Mouse (Mus musculus): Measurements from ENCODE around the gene Cnn1. TPM values are rescaled to one million over a fixed set of nuclear protein-coding genes. Genes with fewer than 3 reads are reported as not detected.
A peak's percentile ranks its signal among the peaks of the same experiment; 100 is the strongest.

Gene Cnn1
- total and polyA plus RNA-seq, 3 experiments: not detected

- dilution Hi-C loops (cut with MboI; ENCODE audit: extremely low pct_ligation_motif_present, extremely low pct_unique_long_range_greater_than_20kb, low sequenced_read_pairs): no loop called here
- in situ Hi-C loops (cut with MboI; ENCODE audit: low pct_ligation_motif_present, low pct_unique_long_range_greater_than_20kb, low sequenced_read_pairs): loop anchor here (5.0 kb wide), 1 partner anchor 45 kb away; the partner anchor contains the start of genes Gm49318 and Zfp653
- Histone ChIP-seq H3K27ac (ENCODE audit: insufficient read depth, low read depth) (no peak within 1 kb of the TSS; the same call in 1 of the 2 replicates), H3K4me3 (replicated peaks in 1 of 3; ENCODE audit: low read depth in 2 of 3, low read length in 2 of 3, poor library complexity in 1 of 3) (peak within 1 kb of the TSS; percentile 80 to 89 (median 85)), H3K4me2 (ENCODE audit: insufficient read depth, low read depth, poor library complexity, severe bottlenecking) (peak within 1 kb of the TSS; percentile 95), H3K79me2 (replicated peaks; ENCODE audit: control insufficient read depth, extremely low read depth, insufficient read depth, poor library complexity, severe bottlenecking) (peaks cover 16% of the 10 kb centered on the region), H3K27me3 (replicated peaks) (no peaks in the 10 kb centered on the region), H3K36me3 (replicated peaks in 1 of 2; ENCODE audit: control insufficient read depth in 1 of 2, insufficient read depth in 1 of 2, low read length in 1 of 2) (peaks cover 23 to 32% of the 10 kb centered on the region in 2 experiments), H3K9me3 (replicated peaks; ENCODE audit: low read length) (peaks cover 3% of the 10 kb centered on the region), H3K9ac (ENCODE audit: insufficient read depth, low read depth) (peak within 1 kb of the TSS; percentile 86), H3K4me1 (ENCODE audit: control insufficient read depth in 1 of 2, insufficient read depth in 2 of 2) (peaks cover 9 to 41% of the 10 kb centered on the region in 2 experiments)
- TF ChIP-seq CTCF (conservative IDR thresholded peaks at IDR 0.05 in 1 of 2, IDR thresholded peaks at IDR 0.05 in 1 of 2; ENCODE audit: low read depth in 2 of 2, low read length in 2 of 2) (no peak), MEF2A (IDR thresholded peaks at IDR 0.05; ENCODE audit: borderline replicate concordance, low read depth, low read length) (peak; percentile 12; the same call in 1 of the 2 replicates), JUN (IDR thresholded peaks at IDR 0.05; ENCODE audit: insufficient read depth, low read depth, low read length) (no peak), JUND (conservative IDR thresholded peaks at IDR 0.05; ENCODE audit: low read depth, low read length) (no peak), USF1 (IDR thresholded peaks at IDR 0.05; ENCODE audit: low read depth, low read length) (no peak), ZKSCAN1 (IDR thresholded peaks at IDR 0.05; ENCODE audit: borderline replicate concordance, low read depth, low read length) (no peak), BHLHE40 (IDR thresholded peaks at IDR 0.05; ENCODE audit: low read depth, low read length) (no peak), MAZ (IDR thresholded peaks at IDR 0.05; ENCODE audit: low read depth, low read length) (no peak), SMC3 (IDR thresholded peaks at IDR 0.05; ENCODE audit: low read depth, low read length) (no peak), SIN3A (IDR thresholded peaks at IDR 0.05; ENCODE audit: low read length) (peak; percentile 89), CHD2 (IDR thresholded peaks at IDR 0.05; ENCODE audit: low read length) (peak; percentile 63; the same call in 1 of the 2 replicates), ZC3H11A (IDR thresholded peaks at IDR 0.05; ENCODE audit: low read depth, low read length) (no peak), PAX5 (IDR thresholded peaks at IDR 0.05; ENCODE audit: low read length) (no peak), HCFC1 (IDR thresholded peaks at IDR 0.05; ENCODE audit: low read depth, low read length) (peak; percentile 85), CHD1 (IDR thresholded peaks at IDR 0.05; ENCODE audit: low read depth, low read length) (no peak), TBP (conservative IDR thresholded peaks at IDR 0.05; ENCODE audit: low read depth, low read length) (peak; percentile 89), ETS1 (conservative IDR thresholded peaks at IDR 0.05; ENCODE audit: low read depth, low read length) (no peak), EP300 (IDR thresholded peaks at IDR 0.05; ENCODE audit: low read length) (no peak), NRF1 (IDR thresholded peaks at IDR 0.05; ENCODE audit: low read depth, low read length) (peak; percentile 98), ZNF384 (IDR thresholded peaks at IDR 0.05; ENCODE audit: low read depth, low read length) (no peak), MAX (IDR thresholded peaks at IDR 0.05; ENCODE audit: low read length) (peak; percentile 67; the same call in 1 of the 2 replicates), TCF12 (IDR thresholded peaks at IDR 0.05; ENCODE audit: low read depth, low read length) (peak; percentile 82), ELF1 (IDR thresholded peaks at IDR 0.05; ENCODE audit: low read depth, low read length) (peak; percentile 86), E2F4 (IDR thresholded peaks at IDR 0.05; ENCODE audit: insufficient replicate concordance, low read depth, low read length) (peak; percentile 97), RAD21 (IDR thresholded peaks at IDR 0.05; ENCODE audit: low read depth, low read length) (no peak), UBTF (IDR thresholded peaks at IDR 0.05; ENCODE audit: low read depth, low read length) (no peak), KAT2A (IDR thresholded peaks at IDR 0.05; ENCODE audit: insufficient replicate concordance, low read length) (peak; percentile 85; the same call in 1 of the 2 replicates), MXI1 (IDR thresholded peaks at IDR 0.05; ENCODE audit: low read depth, low read length) (peak; percentile 81), POLR2A (IDR thresholded peaks at IDR 0.05; ENCODE audit: low read depth, low read length) (peak; percentile 92), NELFE (IDR thresholded peaks at IDR 0.05; ENCODE audit: low read depth, low read length) (peak; percentile 89), POLR2AphosphoS2 (IDR thresholded peaks at IDR 0.05; ENCODE audit: low read depth, low read length) (peak; percentile 75), MAFK (IDR thresholded peaks at IDR 0.05; ENCODE audit: insufficient replicate concordance, low read length) (no peak), GABPA (IDR thresholded peaks at IDR 0.05; ENCODE audit: insufficient replicate concordance, low read depth, low read length) (no peak; the same call in 1 of the 2 replicates), IRF4 (IDR thresholded peaks at IDR 0.05; ENCODE audit: low read depth, low read length) (0 out of 2 replicates have a peak, but pooled peaks have one; percentile 13), RCOR1 (conservative IDR thresholded peaks at IDR 0.05; ENCODE audit: low read depth, low read length) (no peak), ZMIZ1 (IDR thresholded peaks at IDR 0.05; ENCODE audit: low read depth, low read length) (peak; percentile 85), MYC (IDR thresholded peaks at IDR 0.05; ENCODE audit: low read depth, low read length) (peak; percentile 63; the same call in 1 of the 2 replicates), USF2 (conservative IDR thresholded peaks at IDR 0.05; ENCODE audit: low read depth, low read length) (no peak)
- peak; percentile 98 for DNase-seq (ENCODE audit: extremely low read depth)
Observed at GRCm38 (mm10) chr9:22116740-22117426, 17.9 kb downstream of the Cnn1 start, which contains the start of gene Elof1. Elof1 (minus strand) TSS chr9:22117172.

Measured in CH12.LX (cell line).